Mouse (Mus musculus) hindbrain, postnatal 0 days (tissue): ENCODE data around the gene Lrrc3. TPM values are rescaled to one million over a fixed set of nuclear protein-coding genes. Genes with fewer than 3 reads are reported as not detected.

Source experiments
- ATAC-seq: fragments of 200-750 bp; cut with Nextera tagmentation; 2 replicates; pipeline ENCODE4 v1.8.0; 2017; ENCODE audit warnings: mild to moderate bottlenecking, moderate TSS enrichment, moderate library complexity
- DNase-seq: peaks from one replicate; pipeline ENCODE4 v3.0.0-alpha.2; 2015; ENCODE audit warnings: low spot score
- H3K27ac ChIP-seq: fragments of 300-500 bp; sonication (generic); 2 replicates; pipeline ENCODE4 v1.5.1; 2014; ENCODE audit warnings: mild to moderate bottlenecking
- H3K27me3 ChIP-seq: fragments of 300-500 bp; sonication (generic); 2 replicates; pipeline ENCODE4 v1.6.1; 2014; ENCODE audit warnings: low read length, mixed read lengths; ENCODE audit not compliant: insufficient read depth
- H3K36me3 ChIP-seq: fragments of 300-500 bp; sonication (generic); 2 replicates; pipeline ENCODE4 v1.6.1; 2014; ENCODE audit warnings: low read length, mixed read lengths; ENCODE audit not compliant: insufficient read depth
- H3K4me1 ChIP-seq: fragments of 300-500 bp; sonication (generic); 2 replicates; pipeline ENCODE4 v1.6.1; 2014; ENCODE audit warnings: antibody characterized with exemption, low read length, mixed read lengths; ENCODE audit not compliant: insufficient read depth
- H3K4me2 ChIP-seq: fragments of 300-500 bp; sonication (generic); 2 replicates; pipeline ENCODE4 v1.6.1; 2014; ENCODE audit warnings: low read depth, mild to moderate bottlenecking, low read length, moderate library complexity, mixed read lengths
- H3K4me3 ChIP-seq: fragments of 300-500 bp; sonication (generic); 2 replicates; pipeline ENCODE4 v1.5.1; 2014; ENCODE audit warnings: low read length
- H3K9ac ChIP-seq: fragments of 300-500 bp; sonication (generic); replicated peaks from 2 replicates; pipeline ENCODE4 v1.6.1; 2014; ENCODE audit warnings: mild to moderate bottlenecking, low read length, moderate library complexity, mixed read lengths
- H3K9me3 ChIP-seq: fragments of 300-500 bp; sonication (generic); 2 replicates; pipeline ENCODE4 v1.6.1; 2016; ENCODE audit warnings: low read length, mixed read lengths
- CTCF ChIP-seq: IDR thresholded peaks from 2 replicates; pipeline ENCODE4 v1.5.1; 2016; ENCODE audit warnings: antibody characterized with exemption, control low read depth, low read depth
- WGBS: fragments of 180-500 bp; shearing (Covaris S2); extraction: QIAGEN DNeasy Blood & Tissue Kit; methylation state at CpG from one replicate; pipeline ENCODE4 v1.1.7; 2014; 5-methylcytosine and 5-hydroxymethylcytosine counted together
- polyA plus RNA-seq: library from polyadenylated mRNA; unstranded; fragments of >200 nt; fragmentation: Nextera tagmentation; extraction: Ambion mirVana; gene quantifications from 2 replicates; pipeline ENCODE4 v1.2.1, GENCODE M21; 2015
- total RNA-seq: library from RNA; depleted of rRNA; stranded (reverse); fragments of >200 nt; gene quantifications from 2 replicates; pipeline ENCODE4 v1.2.3, GENCODE M21; 2014

Lrrc3 gene
- total and polyA plus RNA-seq, 2 experiments from 2014 or later = 24.3 to 31.4 TPM

DNA sequence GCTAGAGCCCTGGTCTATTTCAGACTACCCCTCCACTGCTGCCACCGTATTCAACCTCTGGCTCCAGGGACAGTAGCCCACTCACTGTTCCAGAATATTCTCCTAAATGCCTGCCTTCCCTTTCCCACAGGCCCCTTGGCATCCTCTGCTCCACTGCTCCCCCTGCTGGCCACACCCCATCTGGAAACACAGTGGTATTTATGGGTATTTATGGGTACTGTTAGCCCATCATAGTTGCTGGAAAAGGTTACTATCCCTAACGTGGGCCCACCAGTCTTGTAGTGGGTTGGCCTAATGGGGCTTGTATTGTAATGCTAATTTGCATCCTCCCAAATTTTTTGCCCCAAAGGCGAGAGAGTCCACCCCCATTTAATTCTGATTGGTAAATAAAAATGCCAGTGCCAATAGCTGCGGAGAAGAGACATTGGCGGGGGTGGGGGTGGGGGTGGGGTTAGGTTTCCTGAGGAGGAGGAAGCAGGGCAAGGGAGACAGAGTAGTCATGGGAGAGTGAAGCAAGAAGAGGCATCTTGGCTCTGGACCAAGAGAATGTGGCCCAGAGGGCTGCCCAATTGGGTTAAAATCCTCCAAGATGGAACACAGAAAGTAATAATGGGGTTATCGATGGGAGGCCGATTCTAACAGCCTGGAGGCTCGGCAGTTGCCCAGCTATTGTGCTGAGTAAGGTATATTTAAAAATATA is 14.4 kb upstream of the Lrrc3 start:
- no peak overlapping the region for H3K27ac ChIP-seq
- H3K4me2 ChIP-seq = no peak overlapping the region
- no peak overlapping the region for H3K9ac ChIP-seq
- TF ChIP-seq CTCF = peak; percentile 69
- DNase-seq (no peak), ATAC-seq (no peak)
- no peak overlapping the region for H3K4me3 ChIP-seq
- no peaks in the 10 kb centered on the region for H3K9me3 ChIP-seq
- 46% methylated on average over 8 of the region's 8 CpGs for WGBS
- no peaks in the 10 kb centered on the region for H3K27me3 ChIP-seq
- H3K36me3 ChIP-seq = no peaks in the 10 kb centered on the region
- H3K4me1 ChIP-seq = no peaks in the 10 kb centered on the region

DNA sequence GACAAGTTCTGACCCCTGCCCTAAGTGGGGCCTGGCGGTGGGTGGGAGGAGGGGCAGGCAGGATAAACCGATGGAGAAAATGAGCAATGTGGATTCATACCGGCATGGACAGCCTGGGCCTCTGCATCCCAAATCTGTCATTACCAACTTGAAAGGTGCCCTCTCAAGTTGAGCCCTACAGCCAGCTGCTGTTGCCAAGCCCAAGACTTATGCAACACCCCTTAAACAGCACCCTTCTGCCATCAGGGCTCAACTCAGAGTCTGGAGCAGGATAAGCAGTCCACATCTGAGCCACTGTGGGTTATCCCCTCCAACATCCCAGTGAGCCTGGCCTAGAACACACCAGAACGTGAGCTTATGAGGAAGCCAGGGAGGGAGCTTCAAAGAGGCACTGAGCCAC is 11.0 kb upstream of the Lrrc3 start:
- Histone ChIP-seq H3K9me3 (no peaks in the 10 kb centered on the region), H3K27me3 (no peaks in the 10 kb centered on the region), H3K4me1 (no peaks in the 10 kb centered on the region), H3K36me3 (no peaks in the 10 kb centered on the region), H3K4me3 (no peak overlapping the region), H3K27ac (no peak overlapping the region), H3K4me2 (no peak overlapping the region), H3K9ac (no peak overlapping the region)
- DNase-seq (no peak), ATAC-seq (no peak)
- 69% methylated on average over 4 of the region's 4 CpGs for WGBS
- no peak for TF ChIP-seq CTCF

DNA sequence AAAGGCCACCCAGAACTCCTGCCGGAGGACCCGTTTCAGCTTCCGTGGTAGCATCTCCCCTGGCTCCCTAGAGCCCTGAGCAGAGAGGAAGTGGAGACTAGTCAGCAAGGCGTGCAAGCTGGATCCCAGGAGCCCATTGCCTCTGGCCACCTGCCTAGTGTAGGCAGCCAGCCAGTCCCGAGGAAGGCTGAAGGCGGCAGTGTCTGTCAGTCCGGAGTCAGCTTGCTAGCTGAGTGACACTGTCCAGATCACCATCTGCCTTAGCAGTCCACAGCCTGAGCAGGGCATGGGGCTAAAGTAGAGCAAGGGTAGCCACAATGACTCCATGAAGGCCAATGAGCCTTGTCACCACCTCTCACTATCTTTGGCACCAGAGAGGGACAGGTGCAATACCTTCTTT is 10.3 kb upstream of the Lrrc3 start:
- no peak overlapping the region for H3K9ac ChIP-seq
- 51% methylated on average over 7 of the region's 7 CpGs for WGBS
- no peak overlapping the region for H3K27ac ChIP-seq
- no peak for TF ChIP-seq CTCF
- no peak for DNase-seq
- H3K27me3 ChIP-seq = no peaks in the 10 kb centered on the region
- no peak overlapping the region for H3K4me2 ChIP-seq
- H3K36me3 ChIP-seq = no peaks in the 10 kb centered on the region
- no peaks in the 10 kb centered on the region for H3K4me1 ChIP-seq
- no peaks in the 10 kb centered on the region for H3K9me3 ChIP-seq
- no peak overlapping the region for H3K4me3 ChIP-seq
- no peak for ATAC-seq

DNA sequence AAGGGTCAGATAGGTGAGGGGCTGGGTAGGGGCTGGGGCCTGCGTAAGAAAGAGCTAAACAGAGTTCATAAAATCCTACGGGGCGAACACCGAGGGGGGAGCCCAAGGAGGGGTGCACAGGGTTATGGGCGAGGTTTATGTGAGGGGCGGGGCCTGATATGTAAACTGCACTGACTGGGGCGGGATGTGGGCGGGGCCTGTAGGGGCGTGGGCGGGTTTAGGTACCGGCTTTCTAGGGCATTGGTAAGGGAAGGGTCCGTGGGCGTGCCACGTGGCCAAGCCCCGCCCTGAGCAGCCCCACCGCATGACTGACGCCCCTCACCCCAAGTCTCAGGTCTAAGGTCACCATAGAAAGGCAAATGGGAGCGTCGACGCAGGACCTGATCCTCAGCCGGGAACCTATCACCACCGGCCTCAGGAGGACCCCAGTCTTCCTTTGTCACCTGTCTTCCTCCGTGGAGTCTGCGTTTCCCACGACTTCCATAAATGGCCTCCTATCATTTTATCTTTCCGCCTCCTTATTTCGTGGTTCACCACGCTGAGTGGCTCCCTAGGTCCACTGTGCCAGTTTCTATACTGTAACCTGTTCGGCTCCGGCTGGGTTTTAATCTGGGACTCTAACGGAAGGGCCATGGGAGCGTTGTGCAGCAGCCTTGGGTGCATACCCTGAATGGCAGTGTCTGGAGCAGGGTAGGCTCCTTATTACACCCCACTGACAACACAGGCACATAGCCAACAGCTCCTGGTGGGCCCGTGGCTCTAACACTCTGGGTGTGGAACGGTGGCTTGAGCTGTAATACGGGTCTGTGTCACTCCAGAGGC is 769 bp upstream of the Lrrc3 start:
- no peaks in the 10 kb centered on the region for H3K36me3 ChIP-seq
- no peaks in the 10 kb centered on the region for H3K27me3 ChIP-seq
- peak overlapping the region; percentile 65 for H3K4me3 ChIP-seq
- H3K4me2 ChIP-seq = peak overlapping the region; percentile 63
- no peaks in the 10 kb centered on the region for H3K9me3 ChIP-seq
- H3K27ac ChIP-seq = peak overlapping the region; percentile 75
- peak overlapping the region; percentile 75 for H3K9ac ChIP-seq
- peak; percentile 89 for ATAC-seq
- no peak for TF ChIP-seq CTCF
- WGBS = 4% methylated on average over 33 of the region's 35 CpGs
- DNase-seq = peak; percentile 91
- peaks cover 7% of the 10 kb centered on the region for H3K4me1 ChIP-seq

DNA sequence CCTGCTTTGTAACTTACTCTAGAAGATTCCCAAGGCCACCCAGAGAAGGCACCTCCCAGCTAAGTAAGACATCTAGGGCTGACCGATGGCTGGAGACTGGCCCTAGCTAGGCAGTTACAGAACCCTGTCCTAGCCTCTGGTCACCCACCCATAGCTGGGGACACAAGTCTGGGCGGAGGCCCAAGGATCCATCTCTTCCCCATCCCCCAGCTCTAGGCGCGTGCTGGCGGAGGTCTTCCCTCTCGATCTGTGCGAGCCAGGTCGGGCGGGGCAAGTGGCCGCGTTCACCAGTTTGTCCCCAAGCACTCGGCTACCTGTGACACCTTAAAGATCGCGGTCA is 495 bp downstream of the Lrrc3 start:
- peak overlapping the region; percentile 75 for H3K27ac ChIP-seq
- H3K27me3 ChIP-seq = no peaks in the 10 kb centered on the region
- no peaks in the 10 kb centered on the region for H3K36me3 ChIP-seq
- no peak for TF ChIP-seq CTCF
- under 1% methylated on average over 14 of the region's 14 CpGs for WGBS
- peak; percentile 18 for ATAC-seq
- peaks cover 7% of the 10 kb centered on the region for H3K4me1 ChIP-seq
- H3K4me2 ChIP-seq = peak overlapping the region; percentile 63
- DNase-seq = peak; percentile 63
- peak overlapping the region; percentile 75 for H3K9ac ChIP-seq
- H3K9me3 ChIP-seq = no peaks in the 10 kb centered on the region
- H3K4me3 ChIP-seq = peak overlapping the region; percentile 65

DNA sequence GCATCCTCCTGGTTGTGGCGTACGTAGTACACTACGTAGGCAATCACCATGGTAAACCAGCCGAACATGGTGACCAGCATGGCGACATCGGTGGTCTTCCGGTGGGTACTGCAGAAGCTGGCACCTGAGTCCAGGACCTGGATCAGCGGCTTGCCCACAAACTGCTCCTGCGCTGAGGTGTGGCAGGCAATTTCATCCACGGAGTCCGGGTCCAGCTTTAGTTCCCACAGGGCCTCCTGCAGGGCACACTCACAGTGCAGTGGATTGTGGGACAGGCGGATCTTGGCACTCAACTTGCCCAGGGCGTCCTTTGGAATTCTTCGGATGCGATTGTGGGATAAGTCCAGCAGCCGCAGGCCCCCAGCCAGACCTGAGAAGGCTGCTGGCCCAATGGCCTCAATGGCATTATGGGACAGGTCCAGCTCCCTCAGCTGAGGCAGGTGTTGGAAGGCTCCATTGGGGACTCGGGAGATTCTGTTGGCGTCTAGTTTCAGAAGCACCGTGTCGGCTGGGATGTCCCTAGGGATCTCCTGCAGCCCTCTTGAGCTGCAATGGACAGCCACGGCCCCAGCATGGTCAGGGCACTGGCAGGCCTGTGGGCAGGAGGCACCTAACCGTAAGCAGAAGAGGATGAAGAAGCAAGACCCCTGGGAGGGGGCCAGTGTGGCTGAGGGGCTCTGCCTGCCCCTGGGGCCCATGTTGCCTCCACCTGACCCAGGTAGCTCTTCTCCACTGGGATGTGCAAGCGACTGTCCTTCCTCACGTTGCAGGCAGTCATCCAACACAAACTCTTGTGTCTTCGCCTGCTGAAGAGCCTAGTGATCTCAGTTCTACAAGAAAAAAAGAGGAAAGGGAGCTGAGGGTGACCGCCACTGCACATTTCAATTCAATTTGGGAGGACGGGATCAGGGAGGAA is 1.2 kb downstream of the Lrrc3 start:
- Histone ChIP-seq H3K9ac (peak overlapping the region; percentile 75; the same call in 1 of the 2 replicates), H3K36me3 (no peaks in the 10 kb centered on the region), H3K27ac (peak overlapping the region; percentile 75), H3K4me1 (peaks cover 7% of the 10 kb centered on the region), H3K4me3 (peak overlapping the region; percentile 65), H3K9me3 (no peaks in the 10 kb centered on the region), H3K4me2 (peak overlapping the region; percentile 63), H3K27me3 (no peaks in the 10 kb centered on the region)
- DNase-seq (no peak), ATAC-seq (no peak)
- 79% methylated on average over 27 of the region's 27 CpGs for WGBS
- TF ChIP-seq CTCF = no peak
